Mouse (Mus musculus) adrenal gland, adult 18-20 months (tissue): ENCODE data around the gene Cntfr. TPM values are rescaled to one million over a fixed set of nuclear protein-coding genes. Genes with fewer than 3 reads are reported as not detected.

Source experiments
- DNase-seq, 2 experiments: peaks; one replicate each; pipeline ENCODE4 v3.0.0; 2021 to 2022; ENCODE audit warnings: low spot score in 2 of 2
- long read RNA-seq, 2 experiments: library from polyadenylated mRNA; stranded (forward); transcript quantifications; one replicate each; pipeline ENCODE4 v2.0.0; 2021
- total RNA-seq, 2 experiments: library from RNA; stranded (reverse); gene quantifications; 1 replicate in 1 of 2; 2 replicates in 1 of 2; pipeline ENCODE4 v1.2.3; 2021

Gene Cntfr
- total RNA-seq, result 10 to 100 TPM; 36.2 to 36.6 TPM
- long read RNA-seq, experiment 1, transcript Cntfr-203 (10 exons, 1,995 nt), result major isoform, 9 of 15 reads
- long read RNA-seq, experiment 1, partial matches to known transcripts, result 2 of 15 reads
- long read RNA-seq, experiment 1, other reads (novel, unspliced or antisense), result 4 of 15 reads
- long read RNA-seq, experiment 2, result 0 reads

DNA sequence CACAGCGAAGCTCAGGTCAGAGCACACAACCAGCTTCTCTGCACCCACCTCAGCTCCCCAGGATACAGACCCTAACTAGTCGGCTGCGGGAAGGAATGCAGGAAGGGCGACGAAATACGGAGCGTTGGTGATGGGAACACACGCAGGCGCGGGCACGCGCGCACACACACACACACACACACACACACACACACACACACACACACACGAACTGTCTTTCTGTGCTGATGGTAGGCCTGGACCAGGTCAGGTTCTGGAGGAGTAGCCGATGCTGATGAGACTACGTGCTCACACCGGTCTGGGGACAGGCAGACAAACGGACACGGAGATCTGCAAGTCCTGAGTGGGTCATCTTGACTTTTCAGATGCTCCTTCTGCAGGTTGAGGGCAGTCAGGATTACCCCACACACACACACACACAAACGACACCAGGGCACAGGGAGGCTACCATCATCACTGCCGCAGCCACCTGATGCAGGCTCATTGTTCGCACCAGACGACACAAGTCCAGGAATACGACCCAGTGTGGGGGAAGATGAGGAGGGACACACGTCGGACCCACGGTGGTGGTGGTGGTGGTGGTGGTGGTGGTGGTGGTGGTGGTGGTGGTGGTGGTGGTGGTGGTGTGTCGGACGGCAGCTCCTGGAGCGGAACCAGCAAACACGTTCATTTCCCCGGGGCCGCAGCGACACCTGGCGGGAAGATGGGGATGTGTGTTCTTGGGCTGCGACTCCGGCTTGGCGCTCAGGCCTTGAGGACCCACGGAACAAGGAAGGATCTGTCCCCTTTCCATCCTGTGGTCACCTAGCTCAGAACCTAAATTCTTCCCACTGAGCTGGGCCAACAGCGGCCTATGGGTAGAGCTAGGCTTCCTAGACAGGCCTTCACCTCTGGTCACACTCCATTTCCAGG is at the start of gene Cntfr:
Gene Cntfr, minus strand, starts transcription at position 160 of the 912 bp plus-strand sequence.
- DNase-seq, result peak; percentile 90

DNA sequence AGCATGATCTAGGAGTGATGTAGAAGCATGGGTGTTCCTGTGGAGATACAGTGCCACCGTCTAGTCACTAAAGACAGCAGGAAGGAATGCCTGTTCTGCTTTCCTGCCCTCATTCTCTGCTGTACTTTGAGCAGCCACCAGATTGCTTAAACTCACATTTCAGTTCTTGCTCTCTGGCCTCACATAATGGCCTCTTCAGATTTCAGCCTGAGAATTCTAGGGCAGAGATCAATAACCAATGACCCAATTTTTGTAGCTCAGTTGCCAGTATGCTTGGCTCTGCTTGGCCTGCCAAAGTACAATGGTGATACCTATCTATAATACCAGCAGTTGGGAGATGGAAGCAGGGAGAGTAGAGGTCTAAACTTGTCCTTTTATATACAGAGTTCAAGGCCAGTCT is 48.1 kb upstream of the Cntfr start:
- no peak for DNase-seq

DNA sequence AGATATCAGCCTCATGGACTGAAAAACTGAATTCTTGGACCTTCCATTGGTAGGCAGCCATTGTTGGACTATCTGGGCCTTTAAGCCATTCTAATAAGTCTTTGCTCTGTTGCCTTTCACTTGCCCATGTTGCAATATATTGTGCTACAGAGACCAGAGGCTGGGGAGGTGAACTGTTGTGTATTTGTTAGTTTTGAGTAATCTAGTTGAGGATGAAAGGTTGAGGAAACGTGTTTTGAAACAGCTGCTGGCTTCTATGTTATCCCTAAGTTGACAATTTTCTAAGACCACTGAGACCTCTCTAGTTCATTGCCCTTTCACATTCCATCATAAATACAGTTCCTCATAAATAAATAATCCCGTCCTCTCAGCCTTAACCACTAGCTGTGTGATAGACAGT is 47.2 kb upstream of the Cntfr start:
- no peak for DNase-seq

DNA sequence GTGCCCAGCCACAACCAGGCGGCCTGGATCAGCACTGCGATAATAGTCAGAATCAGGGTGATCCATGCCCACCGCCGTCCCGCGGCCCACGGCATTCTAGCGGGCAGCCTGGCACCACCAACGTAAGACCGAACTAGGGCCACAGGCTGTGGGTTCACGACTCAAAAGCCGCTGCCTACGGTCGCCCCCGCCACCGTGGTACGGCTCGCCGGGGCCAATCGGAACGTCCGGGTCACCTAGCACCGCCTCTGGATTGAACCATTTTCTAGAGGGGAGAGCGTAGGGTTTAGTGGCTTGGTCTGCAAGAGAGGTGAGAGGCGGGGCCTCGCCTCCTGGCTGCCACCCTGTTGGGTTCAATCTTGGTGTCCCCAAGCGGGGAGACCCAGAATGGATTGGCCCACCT is 44.3 kb upstream of the Cntfr start:
- DNase-seq, result peak; percentile 86 to 93

DNA sequence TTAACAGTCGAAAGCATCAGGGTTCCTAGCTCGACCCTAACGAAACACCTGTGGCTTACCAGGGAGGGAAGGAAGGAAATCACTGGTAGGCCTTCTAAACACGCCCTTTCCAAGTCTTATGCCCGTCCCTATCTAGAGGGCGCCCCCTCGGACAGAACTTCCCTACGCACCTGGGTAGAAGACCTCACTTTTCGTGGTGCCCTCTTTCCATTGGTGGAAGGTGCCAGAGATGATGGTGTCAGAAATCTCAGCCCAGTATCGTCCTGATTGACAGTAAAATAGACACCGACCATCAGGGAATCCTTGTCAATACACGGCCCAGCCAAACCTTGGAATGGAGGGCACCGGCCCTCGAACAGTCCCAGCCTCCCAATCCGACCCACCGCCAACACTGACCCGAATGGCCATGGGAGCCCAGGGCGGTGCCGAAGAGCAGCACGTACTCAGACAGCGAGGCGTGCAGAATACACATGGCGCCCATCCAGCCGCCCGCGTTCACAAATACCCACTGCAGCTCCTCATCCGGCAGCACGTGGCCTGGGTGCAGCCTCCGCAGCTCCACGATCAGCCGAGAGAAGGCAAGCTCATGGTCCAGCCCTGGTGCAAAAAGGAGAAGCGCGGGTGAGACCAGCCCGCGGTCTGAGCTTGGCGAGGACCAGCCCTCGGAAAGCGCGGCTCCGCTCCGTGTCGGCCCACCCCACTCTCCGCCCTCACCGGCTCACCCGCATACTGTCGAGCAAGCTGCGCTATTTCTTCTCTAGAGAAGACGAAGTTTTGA is 43.7 kb upstream of the Cntfr start:
- DNase-seq, result no peak

DNA sequence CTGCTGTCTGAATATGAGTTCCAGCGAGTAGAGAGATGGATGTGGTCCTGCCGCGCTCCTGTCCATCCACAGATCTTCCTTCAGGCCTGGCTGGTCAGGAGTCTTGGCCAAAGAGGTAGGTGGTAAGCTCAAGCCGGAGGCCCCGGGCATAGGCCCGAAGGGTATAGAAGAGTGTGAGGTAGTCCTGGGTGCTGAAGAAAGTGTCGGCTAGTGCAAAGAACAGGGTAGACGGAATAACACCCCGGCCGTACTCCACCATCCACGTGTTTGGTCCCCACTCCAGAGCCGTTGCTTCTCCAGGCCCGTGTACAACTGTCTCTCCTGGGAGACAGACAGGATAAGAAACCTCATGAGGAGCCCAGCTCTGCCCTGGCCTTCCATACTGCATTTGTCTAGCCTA is 42.4 kb upstream of the Cntfr start:
- no peak for DNase-seq

DNA sequence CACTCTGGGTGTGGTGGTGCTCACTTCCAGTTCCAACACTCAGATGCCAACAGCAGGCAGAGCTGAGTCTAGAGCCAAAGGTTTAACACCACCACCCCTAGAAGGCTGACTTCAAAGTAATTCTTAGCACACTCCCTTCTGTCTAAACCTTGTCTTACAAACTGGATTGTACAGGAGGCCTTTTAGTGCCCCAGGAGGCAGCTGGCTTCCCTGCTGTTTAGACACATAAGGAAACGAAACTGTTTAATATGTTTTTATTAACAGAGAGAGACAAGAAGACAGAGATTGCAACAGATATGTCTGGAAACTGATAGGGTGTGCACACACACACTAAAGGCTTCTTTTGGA is 41.3 kb upstream of the Cntfr start:
- DNase-seq, result no peak

DNA sequence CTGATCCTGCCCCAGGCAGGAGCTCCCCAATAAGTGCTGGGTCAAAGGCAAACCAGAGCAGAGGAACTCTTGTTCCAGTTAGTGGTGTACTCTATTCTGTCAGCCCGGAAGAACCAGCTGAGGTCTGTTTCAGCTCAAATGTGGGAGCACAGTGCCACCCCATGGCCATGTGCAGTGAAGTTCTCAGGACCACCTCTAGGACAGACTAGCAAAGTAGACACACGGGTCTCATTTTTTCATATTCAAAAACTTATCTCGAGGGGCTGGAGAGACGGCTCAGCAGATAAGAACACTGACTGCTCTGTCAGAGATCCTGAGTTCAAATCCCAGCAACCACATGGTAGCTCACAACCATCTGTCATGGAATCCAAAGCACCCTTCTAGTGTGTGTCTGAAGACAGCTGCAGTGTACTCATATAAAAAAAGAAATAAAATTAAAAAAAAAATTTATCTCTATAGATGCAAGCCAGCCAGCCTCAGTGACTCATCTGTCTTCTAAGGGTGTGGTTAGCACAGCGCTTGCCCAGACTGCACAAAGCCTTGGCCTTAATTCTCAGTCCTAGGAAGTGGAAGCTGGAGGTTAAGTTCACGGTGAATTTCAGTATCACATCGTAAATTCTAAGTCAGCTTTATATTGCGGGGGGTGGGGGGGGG is 40.8 kb upstream of the Cntfr start:
- peak; percentile 43 to 65 for DNase-seq

DNA sequence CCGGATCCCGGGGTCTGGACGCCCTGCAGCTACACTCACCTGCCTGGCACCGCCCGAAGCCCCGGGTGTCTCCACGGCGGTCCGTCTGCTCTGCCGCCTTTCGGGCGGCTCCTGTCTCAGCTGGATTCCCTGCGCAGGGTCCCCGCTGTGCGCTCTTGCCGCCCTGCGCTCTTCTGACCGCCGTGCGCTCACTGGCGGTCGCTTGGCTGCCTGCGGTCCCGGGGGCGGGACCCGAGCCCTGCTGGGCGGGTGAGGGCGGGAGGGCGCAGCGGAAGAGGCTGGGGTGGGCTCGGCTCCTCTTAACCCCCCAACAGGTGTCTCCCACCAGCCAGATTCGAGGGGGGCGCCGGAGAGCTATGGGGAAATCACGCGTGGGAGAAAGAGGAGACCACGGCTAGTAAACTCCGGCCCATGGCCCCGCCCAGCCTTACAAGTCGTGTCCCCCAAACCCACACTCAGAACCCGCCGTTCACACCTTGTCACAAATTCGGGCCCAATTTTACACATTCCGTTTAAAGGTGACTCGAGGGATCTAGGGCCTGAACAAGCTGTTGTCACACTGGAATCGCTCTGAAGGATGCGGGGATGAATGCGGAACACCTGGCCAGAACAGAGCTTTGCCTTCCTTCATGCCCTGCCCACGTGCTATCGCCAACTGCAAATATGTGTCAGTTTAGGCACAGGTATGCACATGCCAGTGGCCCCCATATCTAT is 34.3 kb upstream of the Cntfr start, which contains the start of gene Arid3c:
Gene Arid3c, minus strand, starts transcription at position 91 of the 714 bp plus-strand sequence.
- no peak for DNase-seq

DNA sequence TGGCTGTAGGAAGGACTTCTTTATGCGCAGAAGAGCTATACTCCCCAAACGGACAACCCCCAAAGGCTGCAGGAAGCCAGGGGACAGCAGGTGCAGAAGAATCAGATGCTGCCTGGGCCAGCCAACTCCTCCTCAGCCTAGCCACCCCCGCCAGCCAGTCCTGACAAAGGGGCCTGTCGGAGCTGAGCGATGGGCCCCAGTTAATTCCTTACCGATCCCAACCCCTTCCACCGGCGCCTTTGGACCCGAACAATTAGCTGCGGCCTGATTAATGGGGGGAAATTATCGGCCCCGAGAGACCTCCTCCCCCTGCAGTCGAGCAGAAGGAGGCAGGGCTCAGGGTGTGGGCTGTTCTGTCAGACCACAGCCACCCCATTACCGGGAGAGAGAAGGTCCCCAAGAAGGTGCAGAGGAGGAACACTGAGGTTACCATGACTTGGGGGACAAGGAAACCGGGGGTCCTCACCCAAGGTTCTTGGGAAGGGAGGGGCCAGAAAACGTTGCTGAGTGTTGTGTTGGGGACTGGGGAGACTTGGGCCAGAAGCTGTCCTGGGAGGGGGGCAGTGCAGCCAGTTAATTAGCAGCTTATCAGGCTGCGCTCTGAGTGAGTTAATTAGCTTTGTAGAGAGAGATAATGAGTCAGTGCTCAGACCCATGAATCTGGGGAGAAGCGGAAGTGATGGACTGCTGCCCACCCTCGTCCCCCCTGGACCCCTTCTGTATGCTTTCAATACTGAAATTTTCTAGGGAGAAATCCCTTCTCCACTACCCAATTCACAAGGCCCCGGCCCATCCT is 30.1 kb upstream of the Cntfr start:
- no peak for DNase-seq

DNA sequence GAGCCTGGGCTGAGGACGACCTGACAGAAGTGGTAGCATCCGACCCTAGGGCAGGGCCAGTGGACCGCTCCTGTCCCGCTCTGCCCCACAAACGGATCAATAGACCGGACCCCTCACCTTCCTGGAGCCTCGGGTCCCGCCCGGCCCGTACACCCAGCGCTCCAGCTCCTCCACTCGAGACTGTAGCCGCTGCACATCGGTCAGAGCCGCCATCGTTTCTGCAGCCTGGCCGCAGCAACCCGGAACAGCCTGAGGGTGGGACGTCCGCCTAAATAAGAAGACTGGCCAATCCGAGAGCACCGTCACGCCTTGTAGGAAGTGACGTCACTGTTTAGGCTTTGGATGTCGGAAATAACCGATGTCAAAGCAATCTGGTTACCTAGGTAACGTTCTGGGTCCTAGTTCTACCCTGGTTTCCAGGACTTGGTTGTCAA is 26.0 kb upstream of the Cntfr start, which contains the start of gene Dctn3:
Gene Dctn3, minus strand, starts transcription at position 253 of the 434 bp plus-strand sequence.
- peak; percentile 73 to 77 for DNase-seq

DNA sequence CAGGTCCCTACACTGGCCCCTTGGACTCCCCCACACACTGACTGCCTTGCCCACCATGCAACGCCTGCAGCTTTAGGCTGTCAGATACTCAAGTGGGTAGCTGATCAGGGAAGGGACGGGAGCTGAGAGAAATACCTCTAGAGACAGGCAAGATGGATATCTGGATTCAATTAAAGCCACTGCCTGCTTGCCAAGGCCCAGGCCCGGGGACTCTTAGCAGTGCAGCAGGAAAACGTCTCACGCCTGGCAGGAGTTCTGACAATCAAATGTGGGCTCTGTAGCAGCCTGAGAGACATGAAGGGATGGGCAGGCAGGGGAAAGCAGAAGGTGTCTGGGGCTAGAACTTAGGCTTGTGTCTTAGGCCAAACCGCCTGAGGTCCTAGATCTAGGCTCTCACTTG is 19.9 kb upstream of the Cntfr start:
- DNase-seq, result no peak

DNA sequence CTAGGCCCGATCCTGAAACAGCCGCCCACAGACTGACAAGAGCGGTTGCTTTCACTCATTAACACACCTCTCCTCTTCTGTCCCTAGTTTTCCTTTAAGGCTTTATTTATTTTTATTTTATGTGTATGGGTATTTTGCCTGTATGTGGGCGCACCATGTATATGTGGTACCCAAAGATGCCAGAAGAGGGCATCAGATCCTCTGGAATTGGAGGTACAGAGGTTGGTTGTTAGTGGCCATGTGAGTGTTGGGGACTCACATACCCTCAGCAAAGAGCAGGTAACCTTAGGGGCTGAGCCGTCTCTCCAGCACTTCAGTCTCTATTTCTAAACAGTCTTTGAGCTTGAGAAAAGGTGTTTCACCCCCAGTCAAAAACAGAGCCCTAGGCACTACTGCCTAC is 18.7 kb upstream of the Cntfr start:
- DNase-seq, result no peak

DNA sequence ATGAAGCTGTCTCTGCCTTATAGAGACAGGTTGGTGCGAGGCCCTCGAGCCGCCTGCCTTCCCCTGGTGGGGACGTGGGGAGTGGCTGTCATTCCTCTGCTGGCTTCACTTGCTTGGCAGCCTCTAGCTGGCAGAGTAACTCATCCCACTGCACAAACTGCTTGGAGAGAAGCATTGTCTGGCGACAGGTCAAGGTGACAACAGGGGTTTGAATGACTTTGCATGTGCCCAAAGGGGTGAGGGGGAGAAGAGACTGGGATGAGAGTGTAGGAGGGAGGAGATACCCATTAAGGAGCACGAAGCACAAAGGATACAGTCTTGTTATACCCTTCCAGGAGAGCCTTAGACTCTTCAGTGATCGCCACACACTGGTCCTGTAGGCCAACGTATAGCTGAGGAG is 18.2 kb upstream of the Cntfr start:
- DNase-seq, result no peak

DNA sequence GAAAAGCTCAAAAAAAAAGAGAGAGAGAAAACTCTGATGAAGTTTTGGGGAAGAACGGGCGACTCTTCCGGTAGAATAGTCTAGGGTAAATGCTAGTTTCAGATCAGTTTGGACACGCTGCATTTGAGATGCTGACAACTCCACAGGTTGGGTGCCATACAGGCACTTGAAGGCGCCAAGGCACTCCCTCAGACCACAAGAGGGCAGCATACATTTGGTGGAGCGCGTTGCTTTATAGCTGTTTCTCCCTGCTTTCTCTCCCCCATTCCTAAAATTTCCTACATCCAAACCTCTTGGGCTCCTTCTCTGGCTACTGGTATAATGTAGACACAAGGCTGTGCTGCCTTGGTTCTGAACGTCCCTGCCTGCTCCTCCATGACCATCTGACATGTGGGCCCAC is 17.4 kb upstream of the Cntfr start:
- DNase-seq, result peak in 1 of 2 experiments; percentile 52

DNA sequence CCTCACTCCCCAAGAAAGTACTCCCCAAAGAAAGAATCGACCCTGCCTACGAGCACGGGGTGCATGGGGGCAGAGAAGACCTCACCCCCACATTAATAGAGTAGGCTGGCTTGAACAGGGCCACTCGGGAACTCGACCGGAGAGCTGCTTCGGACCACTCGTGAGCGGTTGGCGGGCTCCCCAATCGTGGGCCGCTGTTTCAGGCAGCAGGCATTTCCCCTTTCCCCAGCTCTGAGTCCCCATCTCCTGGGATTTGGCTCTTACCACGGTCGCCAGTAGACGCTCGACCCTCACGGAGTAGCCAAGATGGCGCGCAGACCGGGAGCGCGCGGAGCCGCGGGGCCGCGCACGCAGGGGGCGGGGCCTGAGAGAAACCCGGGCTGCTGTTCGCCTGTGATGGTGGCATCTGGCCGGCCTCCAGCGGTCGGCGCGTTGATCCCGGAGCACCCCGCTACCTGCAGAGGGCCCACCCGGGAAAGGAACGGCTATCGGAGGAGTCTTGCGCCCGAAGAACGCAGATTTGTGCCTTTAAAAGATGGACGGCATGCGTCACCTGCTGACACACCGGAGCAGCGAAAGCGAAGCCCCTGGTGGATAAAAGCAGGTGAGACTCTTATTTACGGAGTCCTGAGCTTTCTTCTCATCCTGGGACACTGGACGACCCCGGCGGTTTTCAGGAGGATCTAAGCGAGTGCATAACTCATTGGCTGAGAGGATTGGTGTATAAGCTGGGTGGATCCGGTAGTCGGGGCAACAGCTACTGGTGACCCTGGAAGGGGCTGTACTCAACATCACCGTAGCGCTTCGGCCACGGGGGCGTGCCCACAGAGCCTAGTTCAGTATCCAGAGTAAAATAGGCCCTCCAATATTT is 16.5 kb upstream of the Cntfr start, which contains the start of gene Rpp25l:
Gene Rpp25l, minus strand, starts transcription at position 338 of the 871 bp plus-strand sequence.
- peak; percentile 84 to 85 for DNase-seq

DNA sequence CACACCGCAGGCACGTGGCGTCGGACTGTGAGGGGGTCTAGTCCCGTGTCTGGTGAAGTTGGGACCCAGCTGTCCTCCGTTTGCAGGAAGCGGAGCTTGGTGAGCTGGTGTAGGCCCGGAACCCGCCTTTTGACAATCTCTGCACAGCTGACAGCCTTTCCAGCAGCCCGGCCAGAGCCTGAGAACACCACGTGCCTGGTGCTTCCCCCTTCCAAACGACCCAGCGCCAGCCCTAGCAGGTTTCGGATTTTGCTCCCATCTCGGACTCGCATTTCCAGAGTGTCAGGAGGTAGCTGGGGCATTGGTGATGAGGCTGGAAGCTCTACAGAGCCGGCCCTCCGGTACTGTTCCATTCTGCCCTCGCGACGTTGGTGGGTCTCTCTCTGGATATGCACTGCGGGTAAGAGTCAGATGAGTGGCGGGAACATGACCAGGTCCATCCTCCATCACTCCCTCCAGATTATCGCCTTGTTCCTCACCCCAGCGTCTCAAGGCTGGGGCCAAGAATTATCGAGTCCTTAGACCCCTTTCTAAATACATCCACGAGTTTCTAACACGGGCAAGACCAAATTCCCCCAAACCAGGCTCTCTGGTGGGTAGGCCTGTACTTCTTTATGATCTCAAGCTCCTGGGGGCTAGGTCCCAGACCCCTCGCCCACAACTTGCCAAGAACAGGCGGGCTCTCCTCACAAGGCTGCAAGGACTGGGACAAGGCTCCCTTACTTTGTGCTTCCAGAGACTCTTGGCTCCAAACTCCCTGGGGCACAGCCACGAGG is 15.7 kb upstream of the Cntfr start:
- DNase-seq, result no peak
